Mouse (Mus musculus): ENCODE data around the gene Itpr1.

GRCm38 (mm10) chr6:108235680-108236123 lies 22.8 kb downstream of the Itpr1 start:
- no peak for TF ChIP-seq CTCF (IDR thresholded peaks at IDR 0.05; ENCODE audit: insufficient read depth, low read depth, low read length)
- no peak for TF ChIP-seq POLR2A (IDR thresholded peaks at IDR 0.05; ENCODE audit: insufficient read depth, low read depth, low read length)

All from olfactory bulb, adult 2 months (tissue).